Mouse (Mus musculus): Measurements from ENCODE around the gene Nlrp10.

Nlrp10 gene

DNA sequence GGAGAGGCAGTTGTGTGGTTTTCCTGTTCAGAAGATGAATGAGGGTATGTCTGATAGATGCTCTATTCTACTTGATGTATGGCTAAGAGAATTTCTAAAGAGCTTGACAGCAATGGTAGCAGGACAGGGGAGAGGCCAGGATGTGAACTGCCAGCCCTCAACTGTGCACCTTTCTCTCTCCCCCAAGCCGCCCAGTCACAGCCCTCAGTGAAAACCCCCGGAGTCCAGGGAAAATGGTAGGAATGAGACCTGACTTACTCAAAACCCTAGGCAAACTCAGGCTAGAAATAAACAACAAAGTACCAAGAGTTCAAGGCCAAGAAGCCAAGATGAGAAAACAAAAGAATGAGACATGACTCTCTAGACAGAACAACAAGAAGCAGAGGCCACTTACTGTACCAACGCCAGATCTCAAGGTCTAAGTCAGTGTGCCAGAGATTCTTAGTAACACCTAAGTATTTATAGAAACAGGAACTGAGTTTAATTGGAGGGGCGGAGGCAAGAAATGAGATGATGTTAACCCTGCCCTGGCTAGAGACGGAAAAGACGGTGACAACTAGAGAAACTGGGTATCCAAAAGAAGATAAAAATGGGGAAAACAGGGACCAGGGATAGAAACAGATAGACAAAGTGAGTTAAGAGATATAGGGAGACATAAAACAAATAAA, at the start of gene Nlrp10:
Nlrp10 (minus strand) TSS at position 453 of the 668 bp plus-strand sequence.
- DNase-seq (ENCODE audit: extremely low spot score, low spot score), result no peak

DNA sequence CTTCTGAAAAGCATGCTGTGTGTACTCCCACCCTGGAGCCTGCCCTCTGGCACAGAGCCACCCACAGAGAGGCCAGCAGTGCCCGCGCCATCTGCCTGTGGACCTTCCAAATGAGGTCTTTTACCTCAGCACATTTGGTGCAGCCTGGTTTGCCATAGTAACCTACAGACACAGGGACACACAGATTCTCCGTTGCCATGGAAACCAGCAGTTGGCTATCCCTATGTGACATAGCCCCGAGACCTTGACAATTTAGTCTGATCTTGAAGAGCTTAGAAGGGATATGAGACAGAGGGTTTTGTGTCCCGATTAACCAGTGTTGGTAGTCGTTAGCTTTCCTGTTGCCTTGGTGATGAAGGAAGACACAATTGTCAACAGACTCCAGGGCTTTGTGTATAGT, 42.3 kb upstream of the Nlrp10 start:
- DNase-seq (ENCODE audit: extremely low spot score, low spot score), result peak; percentile 23

GRCm38 (mm10) chr7:108968201-108968600, 38.2 kb upstream of the Nlrp10 start:
- DNase-seq (ENCODE audit: extremely low spot score, low spot score), result no peak

DNA sequence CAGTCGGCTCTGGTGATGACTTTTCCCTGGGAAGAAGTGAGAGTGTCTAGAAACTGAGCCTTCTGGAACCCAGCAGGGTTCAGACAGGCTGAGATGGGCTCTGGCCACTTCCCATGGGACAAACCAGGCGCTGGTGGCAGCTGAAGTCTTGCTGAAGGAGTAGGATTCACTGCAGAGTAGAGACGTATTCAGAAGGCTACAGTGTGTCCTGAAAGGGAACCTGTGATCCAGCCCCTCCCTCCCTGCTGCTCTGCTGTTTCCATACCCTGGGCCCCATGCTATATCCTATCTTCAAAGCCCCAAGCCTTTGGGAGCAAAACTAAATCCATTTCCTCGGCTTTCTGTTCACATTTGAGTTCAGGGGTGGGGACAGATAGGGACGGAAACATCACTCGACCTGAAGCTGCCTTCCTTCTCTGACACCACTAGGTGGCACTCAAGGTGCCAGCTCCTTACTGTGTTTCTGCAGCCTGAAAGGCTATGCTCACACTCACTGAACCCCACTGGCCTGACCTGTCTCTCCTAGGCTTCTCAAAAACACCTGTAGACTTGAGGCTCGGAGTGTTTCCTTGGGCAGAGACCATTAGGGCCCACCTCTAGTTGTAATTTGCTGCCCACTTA, 36.9 kb upstream of the Nlrp10 start:
- DNase-seq (ENCODE audit: extremely low spot score, low spot score), result peak; percentile 41

GRCm38 (mm10) chr7:108965968-108966367, 36.0 kb upstream of the Nlrp10 start:
- no peak for DNase-seq (ENCODE audit: extremely low spot score, low spot score)

- no peak for DNase-seq (ENCODE audit: extremely low spot score, low spot score)
These were observed 27.8 kb upstream of the Nlrp10 start for GRCm38 (mm10) chr7:108957734-108958133.

DNA sequence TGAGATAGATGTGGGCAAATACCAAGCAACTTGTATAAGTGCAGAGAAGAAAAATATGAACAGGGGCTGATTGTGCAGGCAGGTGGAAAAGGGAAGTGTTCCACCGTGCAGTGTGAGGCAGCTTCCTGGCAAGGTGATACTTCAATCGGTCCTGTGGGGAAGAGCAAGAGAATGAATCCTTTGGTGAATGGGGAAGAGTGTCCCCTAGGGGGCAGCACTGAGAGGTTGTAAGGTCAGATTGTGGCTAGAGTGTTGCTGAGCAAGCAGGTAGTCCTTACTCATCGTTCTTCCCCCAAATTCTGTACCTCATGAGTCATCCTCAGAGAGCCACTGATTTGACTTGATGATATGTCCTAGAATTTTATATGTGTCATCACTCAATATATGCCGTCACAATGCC, 24.2 kb upstream of the Nlrp10 start:
- DNase-seq (ENCODE audit: extremely low spot score, low spot score), result peak; percentile 52

DNA sequence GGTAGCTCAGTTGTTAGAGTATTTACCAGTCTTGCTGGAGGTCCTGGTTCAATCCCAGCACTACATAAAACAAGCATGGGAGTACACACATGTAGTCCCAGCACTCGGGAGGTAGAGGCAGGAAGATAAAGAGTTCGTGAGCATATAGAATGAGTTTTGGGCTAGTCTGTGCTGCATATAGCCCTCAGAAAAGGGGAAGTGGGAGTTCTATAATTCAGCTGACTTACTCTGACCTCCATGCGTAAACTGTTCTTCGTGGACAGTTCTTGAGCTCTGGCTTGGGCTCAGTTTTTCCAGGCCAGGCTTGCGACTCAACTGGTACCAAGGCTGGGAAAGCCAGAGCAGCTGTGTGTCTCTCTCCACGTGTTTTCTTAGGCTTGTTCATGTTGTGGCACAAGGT, 22.8 kb upstream of the Nlrp10 start:
- DNase-seq (ENCODE audit: extremely low spot score, low spot score), result no peak

DNA sequence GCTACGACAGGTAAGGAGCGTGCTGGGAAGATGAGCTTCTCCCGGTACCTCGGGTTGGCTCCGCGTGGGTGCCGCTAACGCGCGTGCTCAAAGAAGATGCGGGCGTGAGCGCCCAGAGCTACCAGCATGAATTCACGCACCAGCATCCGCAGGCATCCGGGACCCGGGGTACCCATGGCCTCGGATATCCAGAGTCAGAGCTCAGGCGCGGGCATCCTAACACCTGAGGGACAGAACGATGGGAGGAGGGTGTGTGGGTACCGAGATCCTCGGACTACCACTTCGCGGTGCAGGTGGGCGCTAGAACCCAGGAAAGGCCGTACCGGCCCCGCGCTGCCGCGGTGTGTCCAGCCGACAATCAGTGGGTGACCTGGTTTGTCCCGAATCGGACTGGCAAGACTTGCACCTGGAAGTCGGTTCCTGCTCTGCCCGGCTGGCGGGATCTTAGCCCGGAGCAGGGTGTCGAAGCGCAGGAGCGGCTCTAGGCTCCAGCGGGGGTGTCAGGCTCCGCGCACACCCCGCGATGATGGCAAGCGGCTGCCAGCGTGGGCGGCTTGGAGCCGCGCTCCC, 20.9 kb upstream of the Nlrp10 start:
- DNase-seq (ENCODE audit: extremely low spot score, low spot score), result peak; percentile 56

- peak; percentile 70 for DNase-seq (ENCODE audit: extremely low spot score, low spot score)
These were observed 20.4 kb upstream of the Nlrp10 start, which contains the start of gene Tub for GRCm38 (mm10) chr7:108950312-108950761. Tub (plus strand) TSS chr7:108950338.

DNA sequence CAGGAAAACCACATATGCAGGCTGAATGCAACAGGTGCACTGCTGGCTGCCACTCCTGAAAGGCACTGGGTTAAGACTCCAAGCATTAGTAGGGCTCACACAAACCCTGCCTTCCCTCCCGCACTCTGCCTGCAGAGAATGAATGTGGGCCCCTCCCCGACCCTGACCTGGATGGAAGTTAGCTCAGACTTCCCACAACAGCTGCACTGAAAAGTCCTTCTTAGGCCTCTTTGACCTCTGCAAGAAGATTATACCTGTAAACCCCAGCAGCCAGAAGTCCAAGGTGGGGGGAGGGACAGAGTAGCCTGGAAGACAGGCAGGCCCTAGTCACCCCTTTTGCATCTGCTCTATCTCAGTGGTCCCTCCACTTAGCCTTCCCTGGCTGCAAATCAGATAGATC, 19.3 kb upstream of the Nlrp10 start:
- DNase-seq (ENCODE audit: extremely low spot score, low spot score), result no peak

GRCm38 (mm10) chr7:108948611-108949010, 18.6 kb upstream of the Nlrp10 start:
- DNase-seq (ENCODE audit: extremely low spot score, low spot score), result no peak

- peak; percentile 48 for DNase-seq (ENCODE audit: extremely low spot score, low spot score)
These were observed 14.0 kb upstream of the Nlrp10 start for GRCm38 (mm10) chr7:108944002-108944401.

- no peak for DNase-seq (ENCODE audit: extremely low spot score, low spot score)
These were observed 11.5 kb upstream of the Nlrp10 start for GRCm38 (mm10) chr7:108941466-108941865.

DNA sequence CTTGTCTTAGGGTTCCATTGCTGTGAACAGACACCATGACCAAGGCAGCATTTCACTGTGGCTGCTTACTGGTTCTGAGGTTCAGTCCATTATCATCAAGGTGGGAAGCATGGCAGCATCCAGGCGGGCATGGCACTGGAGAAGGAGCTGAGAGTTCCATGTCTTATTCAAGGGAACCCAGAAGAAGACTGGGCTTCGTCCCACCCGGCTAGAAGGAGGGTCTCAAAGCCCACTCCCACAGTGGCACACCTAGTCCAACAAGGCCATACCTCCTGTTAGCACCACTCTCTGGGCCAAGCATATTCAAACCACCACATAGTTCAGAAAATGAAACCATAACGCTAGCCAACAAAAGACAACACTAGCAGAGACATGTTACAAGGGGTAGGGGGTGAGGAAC, 6.6 kb upstream of the Nlrp10 start:
- DNase-seq (ENCODE audit: extremely low spot score, low spot score), result no peak

DNA sequence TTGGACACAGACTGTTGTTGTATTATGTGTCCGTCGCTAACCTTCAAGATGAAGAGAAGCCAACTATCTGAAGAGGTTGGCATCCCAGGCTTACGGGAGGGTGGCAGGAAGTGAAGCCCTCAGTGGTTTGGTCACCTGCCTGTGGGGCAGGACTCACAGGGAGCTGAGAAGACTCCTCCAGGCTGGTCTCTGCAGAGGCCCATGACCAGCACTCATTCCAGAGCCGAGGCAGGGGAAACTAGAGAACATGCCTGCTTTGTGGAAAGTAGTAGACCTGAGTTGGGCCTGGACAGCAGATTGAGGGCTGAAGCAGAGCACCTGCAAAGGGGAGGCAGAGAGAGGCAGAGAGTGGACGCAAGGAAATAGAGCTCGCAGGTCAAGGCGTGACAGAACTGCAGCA, 5.4 kb upstream of the Nlrp10 start:
- no peak for DNase-seq (ENCODE audit: extremely low spot score, low spot score)

DNA sequence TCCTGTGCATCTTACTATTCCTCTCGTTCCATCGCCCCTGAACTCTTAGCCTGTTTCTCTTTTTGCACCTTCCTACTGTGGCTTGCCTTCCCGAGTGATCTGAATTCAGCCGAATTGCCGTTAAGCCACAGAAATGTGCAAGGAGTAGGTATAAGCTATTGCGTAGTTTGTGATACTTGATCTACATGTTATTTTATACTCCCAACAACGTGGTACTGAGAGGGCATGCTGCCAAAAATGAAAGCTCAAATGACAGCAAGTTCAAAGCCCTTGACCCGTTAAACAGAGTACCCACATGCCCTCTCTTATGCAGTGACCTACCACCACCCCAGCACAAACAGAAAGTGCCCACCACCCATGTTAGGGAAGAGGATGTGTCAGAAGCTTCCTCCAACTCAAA, 4.9 kb upstream of the Nlrp10 start:
- no peak for DNase-seq (ENCODE audit: extremely low spot score, low spot score)

DNA sequence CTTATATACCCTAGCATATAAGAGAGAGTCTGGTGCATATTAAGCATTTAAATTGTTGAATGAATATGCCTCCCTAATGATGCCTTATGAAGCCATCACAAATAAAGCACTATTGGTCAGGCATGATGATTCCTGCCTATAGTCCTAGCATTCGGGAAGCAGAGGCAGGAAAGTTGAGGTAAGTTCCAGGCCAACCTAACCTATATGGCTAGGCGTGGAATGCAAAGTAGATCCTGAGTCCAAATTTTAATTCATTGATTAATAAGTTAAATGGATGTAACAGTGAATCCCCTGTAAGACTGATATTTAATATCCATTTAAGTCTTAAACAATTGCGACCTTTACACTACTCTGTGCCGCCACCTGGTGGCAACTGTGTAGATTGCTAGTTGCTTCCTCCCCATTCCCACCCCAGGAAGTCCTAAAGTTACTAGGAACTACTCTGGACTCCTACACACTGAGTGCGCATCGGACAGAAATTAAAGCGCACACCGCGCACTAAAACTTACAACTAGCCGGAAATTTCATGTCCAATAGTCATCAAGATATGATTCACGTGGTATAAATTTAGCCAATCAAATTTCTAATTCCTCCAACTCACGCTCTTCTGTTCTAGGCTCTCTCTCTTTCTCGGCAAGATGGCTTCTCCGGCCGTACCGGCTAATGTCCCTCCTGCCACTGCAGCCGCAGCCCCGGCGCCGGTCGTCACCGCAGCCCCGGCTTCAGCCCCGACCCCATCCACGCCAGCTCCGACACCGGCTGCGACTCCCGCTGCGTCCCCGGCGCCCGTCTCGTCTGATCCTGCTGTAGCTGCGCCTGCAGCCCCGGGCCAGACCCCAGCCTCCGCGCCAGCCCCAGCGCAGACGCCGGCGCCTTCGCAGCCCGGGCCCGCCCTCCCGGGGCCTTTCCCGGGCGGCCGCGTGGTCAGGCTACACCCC, 4.1 kb upstream of the Nlrp10 start, which contains the start of gene Eif3f:
Eif3f (plus strand) TSS at position 624 of the 938 bp plus-strand sequence.
- peak; percentile 91 for DNase-seq (ENCODE audit: extremely low spot score, low spot score)

GRCm38 (mm10) chr7:108928280-108929188, 1.4 kb downstream of the Nlrp10 start:
- no peak for DNase-seq (ENCODE audit: extremely low spot score, low spot score)

GRCm38 (mm10) chr7:108927043-108927442, 2.9 kb downstream of the Nlrp10 start:
- no peak for DNase-seq (ENCODE audit: extremely low spot score, low spot score)

Measured in neural tube, embryonic 10.5 days (tissue).